Mouse (Mus musculus) heart, adult 2 months (tissue): Measurements from ENCODE around the gene Grik4. TPM values are rescaled to one million over a fixed set of nuclear protein-coding genes. Genes with fewer than 3 reads are reported as not detected.

Source experiments
- DNase-seq, 2 experiments: peaks; one replicate each; pipeline ENCODE4 v3.0.0; 2021
- H3K27ac ChIP-seq: fragments of 200-600 bp; 2 replicates; pipeline ENCODE4 v1.8.1; 2022
- H3K27me3 ChIP-seq: fragments of 200-500 bp; 2 replicates; pipeline ENCODE4 v1.6.1; 2012; ENCODE audit warnings: mild to moderate bottlenecking, low read length, inconsistent platforms, mixed read lengths; ENCODE audit not compliant: control insufficient read depth, insufficient read depth
- H3K36me3 ChIP-seq: fragments of 200-500 bp; 2 replicates; pipeline ENCODE4 v1.6.1; 2012; ENCODE audit warnings: low read length, inconsistent platforms; ENCODE audit not compliant: control insufficient read depth, insufficient read depth
- H3K4me1 ChIP-seq: fragments of 200-500 bp; 2 replicates; pipeline ENCODE4 v1.6.1; 2011; ENCODE audit warnings: low read length; ENCODE audit not compliant: control insufficient read depth, insufficient read depth
- H3K4me3 ChIP-seq: fragments of 200-600 bp; 2 replicates; pipeline ENCODE4 v1.8.1; 2022
- H3K79me2 ChIP-seq: fragments of 200-500 bp; replicated peaks from 2 replicates; pipeline ENCODE4 v1.6.1; 2012; ENCODE audit warnings: mild to moderate bottlenecking, inconsistent platforms, low read length, moderate library complexity, mixed read lengths; ENCODE audit not compliant: control insufficient read depth, insufficient read depth
- H3K9ac ChIP-seq: fragments of 200-500 bp; 2 replicates; pipeline ENCODE4 v1.6.1; 2012; ENCODE audit warnings: low read depth, mild to moderate bottlenecking, control low read depth, inconsistent platforms, low read length, mixed read lengths
- CTCF ChIP-seq: fragments of 200-600 bp; IDR thresholded peaks from 2 replicates; pipeline ENCODE4 v1.8.1; 2022; ENCODE audit warnings: antibody characterized with exemption, mild to moderate bottlenecking, moderate library complexity
- EP300 ChIP-seq: fragments of 200-500 bp; IDR thresholded peaks from 2 replicates; pipeline ENCODE4 v1.6.1; 2011; ENCODE audit warnings: low read depth, low read length, control low read depth; ENCODE audit not compliant: insufficient read depth
- POLR2A ChIP-seq: fragments of 200-500 bp; IDR thresholded peaks from 2 replicates; pipeline ENCODE4 v1.6.1; 2011; ENCODE audit warnings: mild to moderate bottlenecking, low read depth, low read length, control low read depth; ENCODE audit not compliant: insufficient read depth
- WGBS: fragments of 180-500 bp; shearing (Covaris S2); methylation state at CpG from one replicate; pipeline ENCODE4 v1.1.7; 2018; 5-methylcytosine and 5-hydroxymethylcytosine counted together
- intact Hi-C: fragments of 180-260 bp; cut with DNase I; formaldehyde crosslinking; loops from one replicate; pipeline ENCODE4 v1.15.1; 2025
- polyA plus RNA-seq: library from polyadenylated mRNA; depleted of rRNA; stranded (reverse); fragments of >200 nt; gene quantifications from 2 replicates; pipeline ENCODE4 v1.2.3, GENCODE M21; 2012
- total RNA-seq, 2 experiments: library from RNA; stranded (reverse); gene quantifications; 2 replicates each; pipeline ENCODE4 v1.2.3; 2021

Gene Grik4
- total and polyA plus RNA-seq, 3 experiments = 0.02 to 0.09 TPM; not detected in 1

GRCm38 (mm10) chr9:42857756-42858155 lies 86.5 kb downstream of the Grik4 start:
- 79% methylated on average over 3 of the region's 3 CpGs for WGBS
- Histone ChIP-seq H3K27me3 (no peaks in the 10 kb centered on the region), H3K4me1 (0 out of 2 replicates have a peak, but pooled peaks cover 2% of the 10 kb centered on the region), H3K4me3 (no peak overlapping the region), H3K79me2 (no peaks in the 10 kb centered on the region), H3K27ac (no peak overlapping the region), H3K9ac (no peak overlapping the region), H3K36me3 (no peaks in the 10 kb centered on the region)
- DNase-seq = no peak
- intact Hi-C loops = no loop called here
- TF ChIP-seq CTCF = no peak
- TF ChIP-seq EP300 = no peak
- TF ChIP-seq POLR2A = no peak

DNA sequence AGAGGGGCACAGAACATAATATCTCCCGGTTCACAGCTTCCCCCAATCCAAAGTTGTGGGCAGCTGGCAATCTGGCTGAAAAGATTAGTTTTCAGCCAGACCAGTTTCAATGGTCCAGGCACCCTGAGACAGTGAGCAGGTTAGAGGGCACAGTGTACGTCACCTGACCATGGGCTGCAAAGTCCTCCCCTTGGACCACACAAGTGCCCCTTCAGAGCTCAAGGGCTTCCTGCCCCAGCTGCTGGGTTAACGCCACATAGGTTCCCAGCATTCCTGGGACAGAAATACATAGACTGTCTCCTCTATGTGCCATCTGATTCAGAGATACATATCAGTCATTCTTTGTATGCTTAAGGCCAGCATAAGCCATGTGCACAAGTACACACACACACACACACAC lies 91.2 kb downstream of the Grik4 start:
- H3K27me3 ChIP-seq = no peaks in the 10 kb centered on the region
- WGBS = 68% methylated on average over 3 of the region's 3 CpGs
- H3K4me3 ChIP-seq = no peak overlapping the region
- intact Hi-C loops = no loop called here
- TF ChIP-seq EP300 = no peak
- no peak for TF ChIP-seq POLR2A
- no peak for TF ChIP-seq CTCF
- no peak overlapping the region for H3K9ac ChIP-seq
- H3K79me2 ChIP-seq = no peaks in the 10 kb centered on the region
- H3K36me3 ChIP-seq = no peaks in the 10 kb centered on the region
- no peak for DNase-seq
- H3K27ac ChIP-seq = no peak overlapping the region
- H3K4me1 ChIP-seq = no peaks in the 10 kb centered on the region

GRCm38 (mm10) chr9:42850063-42850462 lies 94.2 kb downstream of the Grik4 start:
- no peaks in the 10 kb centered on the region for H3K79me2 ChIP-seq
- TF ChIP-seq POLR2A (no peak), CTCF (no peak)
- H3K4me1 ChIP-seq = no peaks in the 10 kb centered on the region
- H3K4me3 ChIP-seq = no peak overlapping the region
- no peak overlapping the region for H3K27ac ChIP-seq
- 91% methylated on average over 6 of the region's 6 CpGs for WGBS
- no peaks in the 10 kb centered on the region for H3K27me3 ChIP-seq
- DNase-seq = no peak
- H3K9ac ChIP-seq = no peak overlapping the region
- H3K36me3 ChIP-seq = no peaks in the 10 kb centered on the region
- intact Hi-C loops = no loop called here

GRCm38 (mm10) chr9:42848061-42848460 lies 96.2 kb downstream of the Grik4 start:
- no peak for DNase-seq
- Histone ChIP-seq H3K36me3 (no peaks in the 10 kb centered on the region), H3K9ac (no peak overlapping the region), H3K4me1 (no peaks in the 10 kb centered on the region), H3K27ac (no peak overlapping the region), H3K4me3 (no peak overlapping the region), H3K27me3 (no peaks in the 10 kb centered on the region), H3K79me2 (no peaks in the 10 kb centered on the region)
- TF ChIP-seq EP300 (no peak), POLR2A (no peak), CTCF (no peak)
- intact Hi-C loops = no loop called here
- WGBS = 40% methylated on average over 9 of the region's 9 CpGs

GRCm38 (mm10) chr9:42846676-42847425 lies 97.4 kb downstream of the Grik4 start:
- intact Hi-C loops = no loop called here

GRCm38 (mm10) chr9:42846139-42846538 lies 98.2 kb downstream of the Grik4 start:
- Histone ChIP-seq H3K27ac (no peak overlapping the region), H3K4me1 (no peaks in the 10 kb centered on the region), H3K36me3 (no peaks in the 10 kb centered on the region), H3K9ac (no peak overlapping the region), H3K27me3 (no peaks in the 10 kb centered on the region), H3K4me3 (no peak overlapping the region), H3K79me2 (no peaks in the 10 kb centered on the region)
- WGBS = 20% methylated on average over 4 of the region's 4 CpGs
- DNase-seq = no peak
- TF ChIP-seq EP300 (no peak), POLR2A (no peak), CTCF (no peak)
- intact Hi-C loops = no loop called here

More at GRCm38 (mm10) chr9:42846676-42847425, 97.4 kb downstream of the Grik4 start:
- Histone ChIP-seq H3K9ac (no peak overlapping the region), H3K4me1 (no peaks in the 10 kb centered on the region), H3K27ac (no peak overlapping the region), H3K79me2 (no peaks in the 10 kb centered on the region), H3K4me3 (no peak overlapping the region), H3K27me3 (no peaks in the 10 kb centered on the region), H3K36me3 (no peaks in the 10 kb centered on the region)
- 76% methylated on average over 10 of the region's 10 CpGs for WGBS
- TF ChIP-seq CTCF (no peak), EP300 (no peak), POLR2A (no peak)
- DNase-seq = no peak
